Mouse (Mus musculus) Patski (cell line): Measurements from ENCODE around the gene Tmem120b. TPM values are rescaled to one million over a fixed set of nuclear protein-coding genes. Genes with fewer than 3 reads are reported as not detected.

Experiments
- ATAC-seq: fragments of 100-300 bp; one replicate; pipeline ENCODE4 v1.8.0; 2021
- CTCF ChIA-PET: fragments of 350-600 bp; sonication (Branson Sonifier 250); formaldehyde crosslinking; loops from one replicate; lab custom pipeline; 2022; ENCODE audit warnings: inconsistent platforms; lab: Charles Lee
- POLR2A ChIA-PET: fragments of 350-600 bp; sonication (Branson Sonifier 250); formaldehyde crosslinking; loops from one replicate; lab custom pipeline; 2022; ENCODE audit warnings: antibody characterized with exemption, inconsistent platforms; lab: Charles Lee
- DNase-seq: peaks from one replicate; pipeline ENCODE4 v3.0.0-alpha.2; 2011; ENCODE audit warnings: low read depth, low spot score
- H3K27me3 ChIP-seq: fragments of 371-371 bp; one replicate; pipeline ENCODE4 v1.5.1; 2021
- CTCF ChIP-seq: fragments of 100-300 bp; IDR thresholded peaks from one replicate; pipeline ENCODE4 v1.5.1; 2021
- in situ Hi-C: fragments of 300-500 bp; cut with MboI; formaldehyde crosslinking; loops from 3 replicates; pipeline ENCODE4 v1.11.1; 2018; ENCODE audit warnings: low pct_unique_long_range_greater_than_20kb, mixed read lengths
- polyA plus RNA-seq: library from polyadenylated mRNA; unstranded; gene quantifications from one replicate; pipeline ENCODE4 v1.2.3, GENCODE M21; 2021

Tmem120b gene
- polyA plus RNA-seq, 1 experiment from 2014 or later: 8.1 TPM

GRCm38 (mm10) chr5:123083340-123084050 is 15.3 kb downstream of the Tmem120b start:
- no peaks in the 10 kb centered on the region for H3K27me3 ChIP-seq
- in situ Hi-C loops: no loop called here
- CTCF ChIA-PET: interaction anchor here (1.2 to 1.5 kb wide), 4 partner anchors 28 to 71 kb away, joined by 3 to 5 read pairs (median 3); no protein-coding TSS in a partner anchor
- DNase-seq: no peak
- ATAC-seq: no peak
- POLR2A ChIA-PET: interaction anchor here (0.8 kb wide), 1 partner anchor 17 kb away, joined by 3 read pairs; no protein-coding TSS in a partner anchor
- no peak for TF ChIP-seq CTCF

GRCm38 (mm10) chr5:123086501-123086900 is 18.3 kb downstream of the Tmem120b start:
- in situ Hi-C loops: no loop called here
- ATAC-seq (no peak), DNase-seq (no peak)
- H3K27me3 ChIP-seq: no peaks in the 10 kb centered on the region
- POLR2A ChIA-PET: no interaction called here
- no peak for TF ChIP-seq CTCF
- CTCF ChIA-PET: interaction anchor here (1.0 kb wide), 1 partner anchor 14 kb away, joined by 3 read pairs; no protein-coding TSS in a partner anchor

- no peak for ATAC-seq
- DNase-seq: no peak
- CTCF ChIA-PET: no interaction called here
- POLR2A ChIA-PET: no interaction called here
- H3K27me3 ChIP-seq: no peaks in the 10 kb centered on the region
- in situ Hi-C loops: no loop called here
- no peak for TF ChIP-seq CTCF
Measured at GRCm38 (mm10) chr5:123088784-123089183, 20.6 kb downstream of the Tmem120b start.

- in situ Hi-C loops: no loop called here
- no peaks in the 10 kb centered on the region for H3K27me3 ChIP-seq
- POLR2A ChIA-PET: no interaction called here
- ATAC-seq (no peak), DNase-seq (no peak)
- CTCF ChIA-PET: no interaction called here
- no peak for TF ChIP-seq CTCF
Measured at GRCm38 (mm10) chr5:123090560-123091306, 22.5 kb downstream of the Tmem120b start.

GRCm38 (mm10) chr5:123093077-123093633 is 24.9 kb downstream of the Tmem120b start:
- H3K27me3 ChIP-seq: no peaks in the 10 kb centered on the region
- in situ Hi-C loops: no loop called here
- DNase-seq (no peak), ATAC-seq (no peak)
- ChIA-PET CTCF (interaction anchor here (2.0 kb wide), 1 partner anchor 13 kb away, joined by 4 read pairs; no protein-coding TSS in a partner anchor), POLR2A (interaction anchor here (0.7 kb wide), 1 partner anchor 17 kb away, joined by 3 read pairs; no protein-coding TSS in a partner anchor)
- TF ChIP-seq CTCF: no peak

- DNase-seq (peak; percentile 25), ATAC-seq (no peak)
- CTCF ChIA-PET: no interaction called here
- in situ Hi-C loops: no loop called here
- no peaks in the 10 kb centered on the region for H3K27me3 ChIP-seq
- POLR2A ChIA-PET: interaction anchor here (0.9 kb wide), 1 partner anchor 15 kb away, joined by 5 read pairs; no protein-coding TSS in a partner anchor
- no peak for TF ChIP-seq CTCF
Measured at GRCm38 (mm10) chr5:123094238-123094991, 26.2 kb downstream of the Tmem120b start.

- no peak for TF ChIP-seq CTCF
- ChIA-PET POLR2A (interaction anchor here (0.6 kb wide), 1 partner anchor 47 kb away, joined by 4 read pairs; no protein-coding TSS in a partner anchor), CTCF (no interaction called here)
- DNase-seq: no peak
- no peaks in the 10 kb centered on the region for H3K27me3 ChIP-seq
- in situ Hi-C loops: no loop called here
- ATAC-seq: no peak
Measured at GRCm38 (mm10) chr5:123096299-123096698, 28.1 kb downstream of the Tmem120b start.

GRCm38 (mm10) chr5:123098487-123098886 is 30.3 kb downstream of the Tmem120b start:
- ATAC-seq (no peak), DNase-seq (no peak)
- TF ChIP-seq CTCF: no peak
- CTCF ChIA-PET: interaction anchor here (0.6 to 1.6 kb wide), 2 partner anchors 9 to 18 kb away, joined by 3 read pairs; no protein-coding TSS in a partner anchor
- in situ Hi-C loops: no loop called here
- POLR2A ChIA-PET: no interaction called here
- H3K27me3 ChIP-seq: no peaks in the 10 kb centered on the region

- ATAC-seq: no peak
- CTCF ChIA-PET: no interaction called here
- in situ Hi-C loops: no loop called here
Measured at GRCm38 (mm10) chr5:123102376-123102775, 34.2 kb downstream of the Tmem120b start.

GRCm38 (mm10) chr5:123103556-123103955 is 35.3 kb downstream of the Tmem120b start:
- ChIA-PET POLR2A (no interaction called here), CTCF (no interaction called here)
- H3K27me3 ChIP-seq: no peaks in the 10 kb centered on the region
- TF ChIP-seq CTCF: no peak
- no peak for ATAC-seq
- in situ Hi-C loops: no loop called here
- no peak for DNase-seq

More at GRCm38 (mm10) chr5:123102376-123102775, 34.2 kb downstream of the Tmem120b start:
- POLR2A ChIA-PET: no interaction called here
- TF ChIP-seq CTCF: no peak
- no peaks in the 10 kb centered on the region for H3K27me3 ChIP-seq
- DNase-seq: no peak
